Mouse (Mus musculus) limb, embryonic 10.5 days (tissue): ENCODE results near the gene Mrps24. TPM values are rescaled to one million over a fixed set of nuclear protein-coding genes. Genes with fewer than 3 reads are reported as not detected.

Experiments used
- DNase-seq: peaks from one replicate; pipeline ENCODE4 v3.0.0-alpha.2; 2017; ENCODE audit warnings: low spot score
- H3K27ac ChIP-seq: fragments of 300-500 bp; sonication (generic); 2 replicates; pipeline ENCODE4 v1.5.1; 2016; ENCODE audit warnings: mild to moderate bottlenecking
- H3K27me3 ChIP-seq: fragments of 300-500 bp; sonication (generic); 2 replicates; pipeline ENCODE4 v1.6.1; 2016; ENCODE audit warnings: low read depth, mild to moderate bottlenecking; ENCODE audit not compliant: poor library complexity, severe bottlenecking
- H3K36me3 ChIP-seq: fragments of 300-500 bp; sonication (generic); 2 replicates; pipeline ENCODE4 v1.6.1; 2016; ENCODE audit warnings: mild to moderate bottlenecking, moderate library complexity
- H3K4me1 ChIP-seq: fragments of 300-500 bp; sonication (generic); 2 replicates; pipeline ENCODE4 v1.6.1; 2016
- H3K4me3 ChIP-seq: fragments of 300-500 bp; sonication (generic); 2 replicates; pipeline ENCODE4 v1.5.1; 2016; ENCODE audit warnings: mild to moderate bottlenecking, moderate library complexity
- H3K9me3 ChIP-seq: fragments of 300-500 bp; sonication (generic); replicated peaks from 2 replicates; pipeline ENCODE4 v1.6.1; 2016; ENCODE audit warnings: mild to moderate bottlenecking
- WGBS: fragments of 180-500 bp; shearing (Covaris S2); methylation state at CpG from one replicate; pipeline ENCODE4 v1.1.7; 2016; 5-methylcytosine and 5-hydroxymethylcytosine counted together
- polyA plus RNA-seq: library from polyadenylated mRNA; unstranded; fragments of >200 nt; fragmentation: Nextera tagmentation; extraction: Ambion mirVana; gene quantifications from 2 replicates; pipeline ENCODE4 v1.2.1, GENCODE M21; 2016

The Mrps24 gene
- polyA plus RNA-seq, result 155 and 158 TPM in 2 replicates

- Histone ChIP-seq H3K36me3 (peaks cover 41% of the 10 kb centered on the region), H3K4me1 (no peaks in the 10 kb centered on the region), H3K4me3 (no peak within 1 kb of the TSS), H3K9me3 (no peaks in the 10 kb centered on the region), H3K27ac (no peak within 1 kb of the TSS), H3K27me3 (no peaks in the 10 kb centered on the region)
- 80% methylated on average over 14 of the region's 14 CpGs for WGBS
- peak; percentile 17 for DNase-seq
Measured at GRCm38 (mm10) chr11:5715630-5716105, at the start of gene Mrps24. Gene Mrps24, minus strand, starts transcription at chr11:5715680.

GRCm38 (mm10) chr11:5762633-5762982 is 47.1 kb upstream of the Mrps24 start:
- Histone ChIP-seq H3K27me3 (no peaks in the 10 kb centered on the region), H3K4me3 (peak overlapping the region; percentile 85), H3K9me3 (no peaks in the 10 kb centered on the region), H3K36me3 (peaks cover 5% of the 10 kb centered on the region; the same call in 1 of the 2 replicates), H3K27ac (peak overlapping the region; percentile 95; the same call in 1 of the 2 replicates), H3K4me1 (peaks cover 8% of the 10 kb centered on the region; the same call in 1 of the 2 replicates)
- WGBS, result 30% methylated on average over 6 of the region's 6 CpGs
- DNase-seq, result no peak

- DNase-seq, result peak; percentile 99
- Histone ChIP-seq H3K27ac (peak within 1 kb of the TSS; percentile 95), H3K27me3 (no peaks in the 10 kb centered on the region), H3K4me1 (peaks cover 8% of the 10 kb centered on the region; the same call in 1 of the 2 replicates), H3K9me3 (no peaks in the 10 kb centered on the region), H3K36me3 (peaks cover 7% of the 10 kb centered on the region; the same call in 1 of the 2 replicates), H3K4me3 (peak within 1 kb of the TSS; percentile 85)
- under 1% methylated on average over 68 of the region's 68 CpGs for WGBS
Measured at GRCm38 (mm10) chr11:5761820-5762632, 46.5 kb upstream of the Mrps24 start, which contains the start of gene Urgcp. Gene Urgcp, minus strand, starts transcription at chr11:5762376.

- no peak overlapping the region for H3K4me3 ChIP-seq
- H3K36me3 ChIP-seq, result peaks cover 13% of the 10 kb centered on the region; the same call in 1 of the 2 replicates
- H3K27ac ChIP-seq, result no peak overlapping the region
- DNase-seq, result no peak
- H3K27me3 ChIP-seq, result no peaks in the 10 kb centered on the region
- 86% methylated on average over 2 of the region's 2 CpGs for WGBS
- H3K4me1 ChIP-seq, result peaks cover 4% of the 10 kb centered on the region; the same call in 1 of the 2 replicates
- H3K9me3 ChIP-seq, result no peaks in the 10 kb centered on the region; the same call in 1 of the 2 replicates
Measured at GRCm38 (mm10) chr11:5753755-5754154, 38.3 kb upstream of the Mrps24 start.

GRCm38 (mm10) chr11:5744951-5745350 is 29.5 kb upstream of the Mrps24 start:
- no peak overlapping the region for H3K4me3 ChIP-seq
- peaks cover 13% of the 10 kb centered on the region for H3K4me1 ChIP-seq
- H3K27ac ChIP-seq, result no peak overlapping the region
- H3K36me3 ChIP-seq, result no peaks in the 10 kb centered on the region
- no peaks in the 10 kb centered on the region for H3K27me3 ChIP-seq
- WGBS, result 80% methylated on average over 2 of the region's 2 CpGs
- DNase-seq, result no peak
- no peaks in the 10 kb centered on the region for H3K9me3 ChIP-seq

GRCm38 (mm10) chr11:5742106-5742505 is 26.6 kb upstream of the Mrps24 start:
- Histone ChIP-seq H3K4me1 (peaks cover 13% of the 10 kb centered on the region), H3K27me3 (no peaks in the 10 kb centered on the region), H3K4me3 (no peak overlapping the region), H3K9me3 (no peaks in the 10 kb centered on the region), H3K27ac (no peak overlapping the region), H3K36me3 (no peaks in the 10 kb centered on the region)
- 80% methylated on average over 7 of the region's 7 CpGs for whole genome bisulfite sequencing
- DNase-seq, result no peak

GRCm38 (mm10) chr11:5740965-5741627 is 25.6 kb upstream of the Mrps24 start:
- H3K4me3 ChIP-seq, result peak overlapping the region; percentile 82
- 1% methylated on average over 48 of the region's 50 CpGs for WGBS
- no peaks in the 10 kb centered on the region for H3K36me3 ChIP-seq
- DNase-seq, result peak; percentile 74
- peak overlapping the region; percentile 90 for H3K27ac ChIP-seq
- peaks cover 13% of the 10 kb centered on the region for H3K4me1 ChIP-seq
- no peaks in the 10 kb centered on the region for H3K27me3 ChIP-seq
- no peaks in the 10 kb centered on the region for H3K9me3 ChIP-seq

GRCm38 (mm10) chr11:5740599-5740964 is 25.1 kb upstream of the Mrps24 start:
- no peaks in the 10 kb centered on the region for H3K9me3 ChIP-seq
- DNase-seq, result no peak
- peaks cover 13% of the 10 kb centered on the region for H3K4me1 ChIP-seq
- 4% methylated on average over 26 of the region's 26 CpGs for WGBS
- no peaks in the 10 kb centered on the region for H3K27me3 ChIP-seq
- peak overlapping the region; percentile 82 for H3K4me3 ChIP-seq
- no peaks in the 10 kb centered on the region for H3K36me3 ChIP-seq
- H3K27ac ChIP-seq, result peak overlapping the region; percentile 90

- no peak for DNase-seq
- Histone ChIP-seq H3K9me3 (no peaks in the 10 kb centered on the region), H3K27ac (no peak overlapping the region), H3K4me3 (0 out of 2 replicates have a peak overlapping the region, but pooled peaks have one; percentile 82), H3K4me1 (peaks cover 19% of the 10 kb centered on the region), H3K36me3 (no peaks in the 10 kb centered on the region), H3K27me3 (no peaks in the 10 kb centered on the region)
- WGBS, result 77% methylated on average over 3 of the region's 3 CpGs
Measured at GRCm38 (mm10) chr11:5739846-5740245, 24.4 kb upstream of the Mrps24 start.

GRCm38 (mm10) chr11:5738888-5739632 is 23.6 kb upstream of the Mrps24 start:
- no peak overlapping the region for H3K4me3 ChIP-seq
- 89% methylated on average over 5 of the region's 5 CpGs for WGBS
- peaks cover 23% of the 10 kb centered on the region for H3K4me1 ChIP-seq
- H3K36me3 ChIP-seq, result no peaks in the 10 kb centered on the region
- no peaks in the 10 kb centered on the region for H3K9me3 ChIP-seq
- no peak for DNase-seq
- H3K27ac ChIP-seq, result no peak overlapping the region
- H3K27me3 ChIP-seq, result no peaks in the 10 kb centered on the region

GRCm38 (mm10) chr11:5737137-5737536 is 21.7 kb upstream of the Mrps24 start:
- no peak for DNase-seq
- H3K27me3 ChIP-seq, result no peaks in the 10 kb centered on the region
- no peaks in the 10 kb centered on the region for H3K36me3 ChIP-seq
- WGBS, result 94% methylated on average over 5 of the region's 5 CpGs
- no peak overlapping the region for H3K4me3 ChIP-seq
- H3K27ac ChIP-seq, result no peak overlapping the region
- H3K9me3 ChIP-seq, result no peaks in the 10 kb centered on the region
- H3K4me1 ChIP-seq, result peaks cover 27% of the 10 kb centered on the region

- H3K27ac ChIP-seq, result no peak overlapping the region
- no peaks in the 10 kb centered on the region for H3K36me3 ChIP-seq
- 95% methylated on average over 4 of the region's 4 CpGs for WGBS
- no peak overlapping the region for H3K4me3 ChIP-seq
- peaks cover 17% of the 10 kb centered on the region; the same call in 1 of the 2 replicates for H3K4me1 ChIP-seq
- no peaks in the 10 kb centered on the region for H3K27me3 ChIP-seq
- DNase-seq, result no peak
- H3K9me3 ChIP-seq, result no peaks in the 10 kb centered on the region
Measured at GRCm38 (mm10) chr11:5734323-5734722, 18.8 kb upstream of the Mrps24 start.
